Mouse (Mus musculus) bone marrow macrophage, adult 2 months (primary cell): ENCODE measurements around the gene Slc7a4. TPM values are rescaled to one million over a fixed set of nuclear protein-coding genes. Genes with fewer than 3 reads are reported as not detected.
"Not testable (repeated sequence)": the region's sequence is repeated elsewhere in the genome, so short reads cannot be mapped to it uniquely, and the experiment has no call there.

Experiments
- H3K27ac ChIP-seq: 2 replicates; pipeline ENCODE4 v1.5.1; 2012; ENCODE audit warnings: low read depth, low read length; ENCODE audit not compliant: insufficient read depth
- H3K4me1 ChIP-seq: 2 replicates; pipeline ENCODE4 v1.6.1; 2012; ENCODE audit warnings: low read length; ENCODE audit not compliant: control insufficient read depth, insufficient read depth
- H3K4me3 ChIP-seq: 2 replicates; pipeline ENCODE4 v1.5.1; 2012; ENCODE audit warnings: mild to moderate bottlenecking, low read length, moderate library complexity; ENCODE audit not compliant: insufficient read depth
- CTCF ChIP-seq: IDR thresholded peaks from 2 replicates; pipeline ENCODE4 v1.5.1; 2012; ENCODE audit warnings: low read depth, mild to moderate bottlenecking, low read length, moderate library complexity
- POLR2A ChIP-seq: IDR thresholded peaks from 2 replicates; pipeline ENCODE4 v1.6.1; 2012; ENCODE audit warnings: mild to moderate bottlenecking, low read depth, low read length, borderline replicate concordance
- polyA plus RNA-seq: library from polyadenylated mRNA; stranded (reverse); fragments of >200 nt; gene quantifications from 2 replicates; pipeline ENCODE4 v1.2.4, GENCODE M21; 2012; ENCODE audit not compliant: missing spikeins, insufficient read depth, insufficient read length

The Slc7a4 gene
- polyA plus RNA-seq, 1 experiment: 2.2 TPM

DNA sequence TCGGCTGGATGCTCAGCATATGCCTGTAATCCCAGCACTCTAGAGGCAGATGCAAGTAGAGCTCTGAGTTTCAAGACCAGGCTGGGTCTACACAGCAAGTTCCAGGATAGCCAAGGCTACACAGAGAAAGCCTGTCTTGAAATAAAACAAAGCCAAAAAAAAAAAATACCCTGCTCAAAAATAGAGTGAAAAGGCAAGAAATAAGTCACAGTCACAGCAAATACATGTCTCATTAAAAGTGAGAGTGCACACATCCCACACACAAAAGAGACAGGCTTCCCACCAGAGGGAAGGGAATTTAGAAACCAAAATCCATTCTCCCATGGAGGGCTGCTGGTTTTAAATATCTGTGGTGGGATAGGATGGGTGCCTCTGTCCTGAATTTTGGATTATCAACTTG lies 19.4 kb downstream of the Slc7a4 start:
- TF ChIP-seq POLR2A (no peak), CTCF (no peak)
- no peak overlapping the region for H3K27ac ChIP-seq

DNA sequence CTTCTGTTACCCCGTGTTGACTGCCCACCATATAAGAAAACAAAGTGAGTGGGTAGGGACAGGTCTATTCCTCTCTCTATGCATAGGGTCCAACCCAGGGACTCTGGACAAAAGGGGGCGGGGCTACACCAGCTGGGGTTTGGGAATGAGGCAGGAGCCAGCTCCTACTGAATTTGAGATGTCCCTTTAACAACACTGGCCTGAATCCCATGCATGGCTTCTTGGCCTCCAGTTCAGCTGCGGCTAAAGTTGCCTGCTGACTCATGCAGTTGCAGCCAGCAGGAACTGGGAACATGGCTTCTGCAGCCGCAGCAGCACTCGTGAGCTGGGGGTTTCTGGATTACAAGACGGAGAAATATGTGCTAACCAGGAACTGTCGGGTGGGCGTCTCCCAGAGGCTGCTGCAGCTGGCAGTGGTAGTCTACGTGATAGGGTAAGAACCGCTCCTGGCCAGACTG lies 21.2 kb downstream of the Slc7a4 start, which contains the start of gene P2rx6:
TSS of gene P2rx6 (plus strand) at position 135 of the 458 bp plus-strand sequence.
- no peak for TF ChIP-seq CTCF
- TF ChIP-seq POLR2A: no peak
- Histone ChIP-seq H3K27ac (no peak within 1 kb of the TSS), H3K4me3 (no peak within 1 kb of the TSS), H3K4me1 (peaks cover 20% of the 10 kb centered on the region)

More for the DNA sequence above, 19.4 kb downstream of the Slc7a4 start:
- peaks cover 13% of the 10 kb centered on the region for H3K4me1 ChIP-seq
- no peak overlapping the region for H3K4me3 ChIP-seq

- no peak for TF ChIP-seq POLR2A
- no peak for TF ChIP-seq CTCF
- Histone ChIP-seq H3K4me3 (no peak within 1 kb of the TSS), H3K27ac (no peak within 1 kb of the TSS), H3K4me1 (peaks cover 22% of the 10 kb centered on the region)
These were observed 21.8 kb downstream of the Slc7a4 start, which contains the start of gene Lrrc74b for GRCm38 (mm10) chr16:17561128-17561750. TSS of gene Lrrc74b (minus strand) at chr16:17561247.

DNA sequence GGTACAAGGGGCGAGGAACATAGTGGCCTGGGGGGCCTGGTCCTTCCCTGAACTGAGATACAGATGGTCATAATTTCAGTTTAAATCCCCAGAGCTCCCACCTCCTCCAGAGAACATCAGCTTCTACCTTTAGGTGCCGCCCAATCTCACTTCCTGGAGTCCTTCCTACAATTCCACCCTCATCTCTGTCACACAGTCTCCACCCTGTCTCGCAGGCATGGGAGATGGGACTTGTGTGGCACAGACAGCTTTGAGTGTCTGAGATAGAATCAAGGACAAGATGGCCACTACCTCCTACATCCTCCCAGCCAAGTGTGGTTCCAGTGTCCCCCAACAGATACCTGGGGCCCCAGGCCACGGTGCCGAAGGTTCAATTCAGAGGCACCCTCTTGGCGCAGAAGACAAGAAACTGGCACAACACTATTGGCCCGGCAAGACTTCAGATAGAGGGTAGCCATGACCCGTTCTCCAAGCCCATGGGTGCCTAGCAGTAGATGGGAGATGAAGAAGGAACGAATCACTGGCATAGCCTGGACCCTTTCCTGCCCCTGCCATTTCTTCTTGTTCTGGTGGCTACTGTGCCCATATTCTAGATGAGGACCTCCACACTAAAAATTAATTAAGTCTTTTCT lies 23.5 kb downstream of the Slc7a4 start:
- Histone ChIP-seq H3K4me1 (peaks cover 22% of the 10 kb centered on the region), H3K27ac (no peak overlapping the region), H3K4me3 (no peak overlapping the region)
- TF ChIP-seq POLR2A: no peak
- TF ChIP-seq CTCF: no peak

GRCm38 (mm10) chr16:17558811-17559210 lies 24.2 kb downstream of the Slc7a4 start:
- no peak overlapping the region for H3K4me3 ChIP-seq
- no peak for TF ChIP-seq CTCF
- TF ChIP-seq POLR2A: no peak
- H3K4me1 ChIP-seq: peaks cover 28% of the 10 kb centered on the region
- H3K27ac ChIP-seq: no peak overlapping the region

DNA sequence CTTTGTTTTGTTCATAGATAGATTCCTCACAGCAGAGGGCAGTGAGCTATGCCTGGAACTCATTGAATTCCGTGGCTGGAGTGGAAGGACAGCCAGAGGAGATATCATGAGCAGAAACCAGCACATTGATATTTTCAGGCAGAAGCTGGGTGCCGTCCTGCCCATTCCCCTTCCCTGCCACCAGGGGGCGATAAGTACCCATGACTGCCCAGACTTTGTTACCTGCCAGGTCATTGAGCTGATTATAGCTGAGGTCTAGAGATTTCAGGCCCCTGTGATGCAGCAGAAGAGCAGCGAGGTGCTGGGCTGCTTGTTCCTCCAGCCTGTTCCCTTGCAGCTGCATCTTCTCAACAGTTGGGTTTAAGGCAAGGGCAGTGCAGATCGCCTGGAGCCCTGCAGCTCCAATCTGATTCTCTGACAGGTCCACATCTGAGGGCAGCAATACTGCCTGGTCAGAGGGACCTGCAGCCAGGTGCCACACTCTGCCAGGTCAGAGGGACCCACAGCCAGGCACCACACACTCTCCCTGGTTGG lies 25.0 kb downstream of the Slc7a4 start:
- Histone ChIP-seq H3K4me1 (peaks cover 31% of the 10 kb centered on the region), H3K4me3 (no peak overlapping the region), H3K27ac (no peak overlapping the region)
- TF ChIP-seq CTCF (peak; percentile 98), POLR2A (no peak)

- H3K4me1 ChIP-seq: peaks cover 31% of the 10 kb centered on the region
- H3K27ac ChIP-seq: no peak overlapping the region
- TF ChIP-seq POLR2A (no peak), CTCF (no peak)
- H3K4me3 ChIP-seq: no peak overlapping the region
These were observed 26.1 kb downstream of the Slc7a4 start for GRCm38 (mm10) chr16:17556907-17557306.

GRCm38 (mm10) chr16:17556180-17556579 lies 26.8 kb downstream of the Slc7a4 start:
- Histone ChIP-seq H3K27ac (no peak overlapping the region), H3K4me1 (peaks cover 25% of the 10 kb centered on the region), H3K4me3 (no peak overlapping the region)
- no peak for TF ChIP-seq POLR2A
- no peak for TF ChIP-seq CTCF

- H3K27ac ChIP-seq, H3K4me3 ChIP-seq: not testable (repeated sequence)
- H3K4me1 ChIP-seq: peaks cover 25% of the 10 kb centered on the region
These were observed 28.3 kb downstream of the Slc7a4 start for GRCm38 (mm10) chr16:17554702-17555101.
